Mouse (Mus musculus) ovary, postnatal 14 days (tissue): ENCODE results near the gene Anks4b.

Experiments
- DNase-seq: peaks from one replicate; pipeline ENCODE4 v3.0.0; 2022; ENCODE audit warnings: low spot score

The Anks4b gene

GRCm38 (mm10) chr7:120173603-120174244 is at the start of gene Anks4b:
Gene Anks4b, plus strand, starts transcription at chr7:120173858.
- no peak for DNase-seq

GRCm38 (mm10) chr7:120124844-120125243 is 48.8 kb upstream of the Anks4b start:
- peak; percentile 60 for DNase-seq

- no peak for DNase-seq
These were observed 46.5 kb upstream of the Anks4b start for GRCm38 (mm10) chr7:120126976-120127685.

- no peak for DNase-seq
These were observed 46.0 kb upstream of the Anks4b start for GRCm38 (mm10) chr7:120127686-120128059.

GRCm38 (mm10) chr7:120128951-120129350 is 44.7 kb upstream of the Anks4b start:
- no peak for DNase-seq

- no peak for DNase-seq
These were observed 30.9 kb upstream of the Anks4b start for GRCm38 (mm10) chr7:120142743-120143142.

GRCm38 (mm10) chr7:120145191-120145590 is 28.5 kb upstream of the Anks4b start, which contains the start of gene Zp2:
Gene Zp2, minus strand, starts transcription at chr7:120145291.
- no peak for DNase-seq

GRCm38 (mm10) chr7:120150257-120150656 is 23.4 kb upstream of the Anks4b start:
- DNase-seq = no peak

- DNase-seq = no peak
These were observed 22.8 kb upstream of the Anks4b start for GRCm38 (mm10) chr7:120150898-120151297.

- no peak for DNase-seq
These were observed 16.7 kb upstream of the Anks4b start for GRCm38 (mm10) chr7:120156841-120157409.

GRCm38 (mm10) chr7:120157575-120158061 is 16.0 kb upstream of the Anks4b start:
- DNase-seq = no peak

GRCm38 (mm10) chr7:120158121-120158613 is 15.5 kb upstream of the Anks4b start:
- no peak for DNase-seq

GRCm38 (mm10) chr7:120163581-120164251 is 9.9 kb upstream of the Anks4b start:
- DNase-seq = no peak

GRCm38 (mm10) chr7:120172188-120172700 is 1.4 kb upstream of the Anks4b start:
- DNase-seq = no peak

GRCm38 (mm10) chr7:120174723-120175504 is 1.3 kb downstream of the Anks4b start:
- DNase-seq = no peak

GRCm38 (mm10) chr7:120177611-120178010 is 4.0 kb downstream of the Anks4b start:
- no peak for DNase-seq

GRCm38 (mm10) chr7:120178935-120179334 is 5.3 kb downstream of the Anks4b start:
- DNase-seq = no peak

GRCm38 (mm10) chr7:120180547-120180946 is 6.9 kb downstream of the Anks4b start:
- DNase-seq = no peak

GRCm38 (mm10) chr7:120181401-120182230 is 8.0 kb downstream of the Anks4b start:
- no peak for DNase-seq

- DNase-seq = no peak
These were observed 9.2 kb downstream of the Anks4b start for GRCm38 (mm10) chr7:120182891-120183290.
